Mouse (Mus musculus) ovary, adult 18-20 months (tissue): Measurements from ENCODE around the gene Agpat4.
"Not testable (repeated sequence)": the region's sequence is repeated elsewhere in the genome, so short reads cannot be mapped to it uniquely, and the experiment has no call there.

ENCODE experiments used
- DNase-seq: peaks from one replicate; pipeline ENCODE4 v3.0.0; 2022; ENCODE audit warnings: low spot score, mixed read lengths

Agpat4 gene

DNA sequence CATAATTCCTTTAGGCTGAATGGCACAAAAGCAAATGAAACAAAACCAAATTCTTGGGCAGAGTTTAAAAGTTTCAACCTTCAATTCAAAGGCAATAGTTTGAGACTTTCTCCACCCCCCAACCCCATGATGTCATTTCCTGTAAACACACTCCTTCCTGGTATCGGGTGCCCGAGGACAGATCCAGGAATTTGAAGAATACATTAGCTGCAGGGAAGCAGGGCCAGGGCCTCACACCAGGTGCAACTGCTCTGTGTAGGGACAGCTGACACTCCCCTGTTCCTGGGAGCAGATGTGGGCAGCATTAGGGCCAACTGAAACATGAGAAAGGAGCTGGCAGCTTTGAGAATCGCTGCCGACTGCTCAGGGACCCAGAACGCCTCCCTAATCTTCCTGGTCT lies 76.6 kb downstream of the Agpat4 start:
- no peak for DNase-seq

DNA sequence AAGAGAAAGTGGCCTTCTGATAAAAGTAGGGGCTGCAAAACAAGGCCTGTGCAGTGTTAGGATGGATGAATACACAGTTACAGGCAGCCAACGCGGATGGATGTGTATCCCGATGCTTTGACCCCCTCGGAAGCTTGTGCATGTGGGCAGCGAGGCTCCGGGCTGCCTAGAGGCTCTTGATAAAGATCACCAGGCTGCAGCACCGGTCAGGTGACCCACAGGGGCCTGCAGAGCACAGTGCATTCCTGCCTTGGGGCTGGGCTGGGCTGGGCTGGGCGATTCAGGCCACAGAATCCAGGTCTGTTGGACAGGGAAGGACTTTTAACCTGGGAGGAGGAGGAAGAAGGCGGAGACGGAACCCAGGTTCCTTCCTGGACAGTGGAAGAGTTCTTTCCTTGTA lies 77.1 kb downstream of the Agpat4 start:
- DNase-seq, result no peak

DNA sequence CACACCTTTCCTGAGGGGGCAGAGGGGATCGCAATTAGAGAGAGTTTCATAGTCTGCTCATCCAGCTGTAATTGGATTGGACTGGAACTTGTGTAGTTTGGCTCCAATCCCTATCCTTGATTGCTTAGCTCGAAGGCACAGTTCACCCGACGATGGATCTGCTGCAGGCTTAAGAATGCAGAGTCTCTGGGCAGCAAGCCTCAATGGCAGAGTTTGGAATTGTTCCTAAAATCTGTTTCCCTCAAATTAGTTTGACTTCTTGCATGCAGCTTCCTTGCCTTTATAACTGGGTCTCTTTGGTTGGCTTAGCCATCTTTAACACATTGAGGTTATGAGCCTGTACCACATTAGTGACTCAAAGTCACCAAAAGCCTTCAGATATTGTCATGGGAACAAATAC lies 81.4 kb downstream of the Agpat4 start:
- no peak for DNase-seq

DNA sequence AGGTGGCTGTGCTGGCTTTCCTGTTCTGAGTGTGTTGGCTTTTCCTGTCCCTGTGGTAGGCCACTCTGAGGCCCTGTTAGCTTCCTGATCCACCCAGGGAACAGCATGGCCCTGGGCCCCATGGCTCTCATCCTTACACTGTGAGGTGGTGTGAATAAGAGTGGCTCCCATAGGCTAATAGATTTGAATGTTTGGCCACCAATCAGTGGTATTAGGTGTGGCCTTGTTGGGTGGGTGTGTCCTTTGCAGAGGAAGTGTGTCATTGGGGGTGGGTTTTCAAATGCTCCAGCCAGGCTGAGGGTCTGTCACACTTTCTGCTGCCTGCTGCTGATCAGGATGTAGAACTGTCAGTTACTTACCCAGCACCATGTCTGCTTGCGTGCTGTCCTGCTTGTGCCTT lies 82.6 kb downstream of the Agpat4 start:
- DNase-seq, result no peak

DNA sequence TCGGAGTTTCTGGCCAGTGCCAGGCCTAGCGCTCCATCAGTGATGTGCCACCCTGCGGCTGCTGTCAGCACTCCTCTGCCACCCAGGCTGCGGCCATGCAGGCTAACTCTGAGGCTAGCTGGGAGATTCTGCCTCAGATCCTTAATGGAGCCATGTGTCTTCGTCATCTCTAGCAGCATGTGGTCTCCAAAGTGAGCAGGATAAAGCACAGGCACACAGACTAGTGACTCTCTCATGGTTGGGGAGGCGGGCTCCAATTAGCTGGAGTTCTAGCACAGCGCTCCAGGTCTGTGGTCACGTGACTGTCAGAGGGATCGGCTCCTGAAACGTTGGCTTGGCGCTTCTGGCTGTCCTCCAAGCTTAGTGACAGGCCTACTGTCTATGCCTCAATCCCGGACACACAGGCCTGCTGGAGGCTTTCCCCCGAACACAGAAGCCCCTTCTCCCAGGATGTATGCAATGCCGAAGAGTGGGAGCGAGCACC lies 85.0 kb downstream of the Agpat4 start:
- DNase-seq, result no peak

DNA sequence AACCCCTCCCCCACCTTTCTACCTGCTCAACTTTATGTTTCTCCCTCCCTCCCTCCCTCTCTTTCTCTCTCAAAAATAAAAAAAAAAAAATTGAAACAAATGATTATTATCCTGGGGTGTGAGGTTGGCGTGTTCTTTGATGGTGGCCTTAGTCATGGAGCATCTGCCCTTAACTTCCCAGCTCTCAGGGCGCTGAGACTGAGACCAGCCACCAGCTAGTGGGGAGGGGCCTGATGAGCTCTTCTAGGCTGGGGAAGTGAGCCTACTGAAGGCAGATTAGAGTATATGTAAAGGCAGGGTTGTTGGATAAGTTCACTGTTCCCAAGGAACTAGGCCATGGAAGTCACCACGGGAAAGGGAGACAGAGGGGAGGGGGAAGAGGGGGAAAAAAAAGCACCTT lies 85.7 kb downstream of the Agpat4 start:
- no peak for DNase-seq

DNA sequence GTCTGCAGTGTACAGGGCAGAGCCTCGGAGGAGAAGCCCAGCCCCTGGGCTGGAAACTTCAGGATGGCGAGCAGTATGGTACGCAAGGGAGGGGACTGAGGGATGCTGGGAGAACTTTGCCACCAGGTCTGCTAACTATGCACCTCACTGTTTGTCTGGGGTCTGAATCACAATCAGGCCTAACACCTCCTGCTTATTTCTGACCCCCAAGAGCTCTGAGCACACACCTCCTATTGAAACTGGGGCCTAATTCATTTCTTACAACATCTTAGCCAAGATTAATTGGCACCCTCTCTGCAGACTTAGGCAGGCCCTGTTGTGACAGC lies 86.1 kb downstream of the Agpat4 start:
- DNase-seq, result no peak

DNA sequence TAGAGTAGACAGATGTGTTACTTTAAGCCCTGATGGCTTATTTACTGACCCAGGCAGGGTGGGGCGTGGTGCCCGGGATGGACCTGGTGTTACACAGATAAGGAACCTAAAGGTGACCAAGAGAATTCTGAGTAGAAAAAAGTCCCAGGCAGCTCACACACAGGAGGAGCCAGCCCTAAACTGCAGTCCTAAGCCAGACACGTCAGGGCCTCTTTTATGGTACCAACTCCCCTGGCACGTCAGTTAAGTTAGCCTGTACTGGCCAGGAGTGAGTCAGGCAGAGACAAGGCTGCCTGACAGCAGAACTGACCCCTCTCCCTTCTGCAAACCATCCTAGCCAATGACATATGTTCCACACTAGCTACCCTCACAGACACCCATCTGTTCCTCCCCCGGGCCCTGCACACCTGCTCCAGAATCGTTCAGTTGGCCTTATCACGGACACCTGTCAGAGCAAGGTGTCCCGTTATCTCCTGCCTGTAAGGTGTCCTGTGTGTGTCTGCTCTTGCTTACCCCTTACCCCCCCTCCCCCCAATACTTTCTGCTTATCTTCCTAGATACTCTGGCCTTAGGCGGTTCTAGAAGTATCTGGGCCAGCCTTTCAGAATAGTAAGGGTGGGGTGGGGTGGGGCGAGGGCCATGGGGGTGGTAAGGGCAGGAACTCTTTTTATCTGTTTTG lies 86.7 kb downstream of the Agpat4 start:
- no peak for DNase-seq

DNA sequence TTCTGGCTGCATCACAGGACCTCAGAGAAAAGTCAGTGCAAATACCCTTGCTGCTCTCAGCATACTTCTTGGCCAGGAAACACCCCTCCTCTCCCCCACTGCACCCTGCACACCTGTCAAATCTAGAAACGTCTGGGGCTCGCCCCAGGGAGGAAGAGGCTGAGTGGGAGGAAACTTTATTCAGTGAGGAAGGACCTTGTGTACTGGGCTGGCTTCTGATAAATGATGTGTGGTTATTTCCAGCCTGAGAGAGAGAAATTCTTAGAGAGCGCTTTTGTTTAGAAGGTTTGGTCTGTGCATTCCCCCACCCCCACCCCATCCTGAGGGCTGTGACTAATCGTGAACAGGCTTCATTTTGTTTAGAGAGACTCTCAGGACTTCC lies 87.2 kb downstream of the Agpat4 start:
- no peak for DNase-seq

DNA sequence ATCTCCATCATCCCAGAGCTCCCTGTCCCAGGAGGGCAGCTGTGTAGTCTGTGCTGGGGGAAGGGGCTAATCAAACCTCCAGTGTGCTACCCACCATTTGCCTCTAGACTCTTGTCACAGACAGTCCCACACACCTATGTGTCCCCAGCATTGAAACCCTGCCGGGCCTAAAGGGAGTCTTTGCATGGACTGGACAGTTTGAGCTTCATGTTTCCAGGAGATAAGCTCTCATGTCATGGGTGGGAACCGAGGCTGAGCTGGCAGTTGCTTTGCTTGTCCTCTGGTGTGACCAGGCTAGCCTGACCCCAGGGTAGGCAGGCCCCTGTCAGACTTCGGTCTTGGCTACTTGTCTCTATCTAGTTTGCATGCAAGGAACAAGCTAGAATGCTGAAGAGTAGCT lies 87.7 kb downstream of the Agpat4 start:
- no peak for DNase-seq

DNA sequence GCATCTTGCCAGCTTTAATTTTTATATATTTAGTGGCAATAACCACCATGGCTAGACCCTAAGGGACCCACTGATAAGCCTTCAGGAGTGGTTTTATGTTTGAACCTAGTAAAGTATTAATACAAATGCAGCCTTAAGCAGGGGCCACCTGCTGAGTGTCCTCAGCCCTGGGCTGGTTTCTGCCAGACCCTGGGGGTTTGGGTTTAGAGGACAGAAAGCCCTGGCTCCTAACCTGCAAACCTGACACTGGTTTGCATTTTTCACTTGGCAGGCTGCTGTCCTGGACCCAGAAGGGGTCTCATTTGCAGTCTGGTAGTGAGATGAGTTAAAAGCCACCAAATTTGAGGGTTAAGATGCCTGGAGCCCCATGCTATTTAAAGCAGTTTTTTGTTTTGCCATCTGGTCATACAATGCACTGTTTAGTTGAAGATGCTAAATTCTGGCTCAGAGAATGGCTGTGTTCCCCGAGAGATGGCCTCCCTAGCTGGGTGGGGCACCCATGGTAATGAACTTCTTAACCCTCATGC lies 88.6 kb downstream of the Agpat4 start:
- DNase-seq, result no peak

DNA sequence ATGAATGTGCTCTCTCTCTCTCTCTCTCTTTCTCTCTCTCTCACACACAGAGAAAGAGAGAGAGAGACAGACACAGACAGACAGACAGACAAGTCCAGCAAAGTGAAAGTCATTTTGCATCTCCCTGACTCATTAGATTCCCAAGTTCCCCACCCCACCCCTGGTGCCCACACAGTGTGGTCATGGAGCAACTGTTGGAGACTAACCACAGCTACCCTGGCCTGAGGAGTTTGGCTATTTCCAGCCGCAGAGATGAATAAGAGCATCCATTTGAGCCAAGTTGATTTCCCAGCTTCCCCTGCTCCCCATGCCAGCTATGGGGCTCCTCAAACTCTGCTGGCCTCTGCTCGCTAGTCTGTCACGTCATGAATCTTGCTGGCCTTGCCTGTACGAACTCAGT lies 91.0 kb downstream of the Agpat4 start:
- DNase-seq, result no peak

DNA sequence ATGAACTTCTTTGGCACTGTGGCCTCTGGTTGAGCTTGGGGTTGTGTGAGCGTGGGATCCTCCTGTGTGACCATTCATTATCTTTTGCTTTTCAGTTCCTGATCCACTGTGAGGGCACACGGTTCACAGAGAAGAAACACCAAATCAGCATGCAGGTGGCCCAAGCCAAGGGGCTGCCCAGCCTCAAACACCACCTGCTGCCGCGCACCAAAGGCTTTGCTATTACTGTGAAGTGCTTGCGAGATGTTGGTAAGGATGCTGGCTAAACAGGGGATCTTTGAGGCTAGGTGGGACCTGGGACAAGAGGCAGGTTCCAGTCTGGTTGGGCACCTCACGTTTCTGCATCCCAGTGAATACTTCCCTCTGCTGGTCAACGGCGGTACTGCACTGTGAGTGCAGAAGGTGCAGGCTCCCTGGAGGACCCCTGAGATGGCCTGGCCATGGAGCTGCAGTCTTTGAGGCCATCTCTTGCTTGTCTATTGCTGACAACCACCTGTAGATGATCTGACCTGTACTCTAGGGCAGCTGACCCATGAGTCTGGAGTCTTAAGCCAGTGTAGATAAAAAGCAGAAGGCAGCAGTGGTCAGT lies 92.1 kb downstream of the Agpat4 start:
- peak; percentile 36 for DNase-seq

DNA sequence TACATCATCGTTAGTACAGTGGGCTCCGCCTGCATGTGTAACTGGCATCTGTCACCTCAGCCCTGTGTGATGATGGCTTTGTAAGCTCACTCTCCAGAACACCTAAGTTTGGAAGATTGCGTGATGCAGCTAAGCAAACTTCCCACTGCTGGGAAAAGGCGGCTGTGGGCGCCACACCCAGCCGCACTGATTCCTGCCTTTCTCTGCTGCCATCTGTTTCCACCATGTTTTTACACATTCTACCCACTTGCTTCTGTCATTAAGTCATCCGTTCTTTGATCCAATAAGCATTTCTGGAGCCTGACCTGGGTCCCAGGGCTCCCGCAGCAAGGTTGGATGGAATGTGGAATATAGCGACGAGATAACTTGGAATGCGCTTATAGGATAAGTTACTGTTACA lies 93.4 kb downstream of the Agpat4 start:
- DNase-seq, result no peak

DNA sequence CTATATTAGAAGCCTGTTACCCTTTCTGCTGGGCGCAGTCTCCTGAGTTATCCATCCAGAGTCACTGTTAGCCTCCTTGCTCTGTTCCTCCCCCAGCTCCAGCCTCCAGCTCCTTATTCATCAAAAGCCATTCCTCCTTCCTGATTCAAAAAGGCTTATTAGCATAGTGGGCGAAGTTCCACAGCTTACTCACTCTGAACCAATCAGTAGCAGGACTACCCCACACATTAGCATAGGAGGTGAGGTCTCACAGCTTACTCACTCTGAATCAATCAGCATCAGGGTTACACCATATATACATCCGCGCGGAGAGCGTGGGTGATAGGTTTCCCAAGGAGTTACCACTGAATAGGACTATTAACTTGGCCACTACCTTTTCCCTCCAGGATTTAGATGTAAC lies 93.8 kb downstream of the Agpat4 start:
- DNase-seq, result no peak

DNA sequence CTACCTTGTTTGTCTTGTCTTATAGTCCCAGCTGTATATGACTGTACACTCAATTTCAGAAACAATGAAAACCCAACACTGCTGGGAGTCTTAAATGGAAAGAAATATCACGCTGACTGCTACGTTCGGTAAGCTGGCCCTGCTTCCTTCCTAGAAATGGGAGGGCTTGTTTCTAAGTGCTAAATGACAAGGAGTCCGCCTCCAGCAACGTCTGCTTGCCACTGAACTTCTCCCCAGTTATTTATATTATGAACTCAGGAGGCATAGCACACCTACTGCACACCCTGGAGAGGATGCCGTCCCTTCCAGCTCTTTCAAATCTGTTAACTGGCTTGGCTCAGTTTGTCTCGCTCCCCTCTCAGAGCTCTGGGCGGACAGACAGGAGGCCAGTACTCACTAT lies 94.9 kb downstream of the Agpat4 start:
- no peak for DNase-seq

DNA sequence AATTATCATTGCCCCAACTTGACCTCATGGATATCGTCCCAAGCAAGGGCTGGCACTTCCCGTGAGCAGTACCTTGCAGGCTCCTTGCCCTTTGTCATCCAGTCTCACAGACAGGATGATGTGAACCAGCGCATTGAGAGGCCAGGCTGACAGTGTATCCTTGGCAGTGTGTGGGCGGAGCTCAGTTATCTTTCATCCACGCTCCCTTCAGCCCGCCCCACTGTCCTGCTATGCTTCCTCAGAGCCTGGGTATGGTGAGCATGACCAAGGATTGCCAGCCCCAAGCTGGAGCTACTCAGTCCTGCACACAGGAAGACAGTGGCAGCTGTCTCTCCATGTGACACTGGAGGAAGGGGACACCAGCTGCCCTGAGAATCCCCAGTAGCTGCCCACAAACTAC lies 97.7 kb downstream of the Agpat4 start:
- no peak for DNase-seq

DNA sequence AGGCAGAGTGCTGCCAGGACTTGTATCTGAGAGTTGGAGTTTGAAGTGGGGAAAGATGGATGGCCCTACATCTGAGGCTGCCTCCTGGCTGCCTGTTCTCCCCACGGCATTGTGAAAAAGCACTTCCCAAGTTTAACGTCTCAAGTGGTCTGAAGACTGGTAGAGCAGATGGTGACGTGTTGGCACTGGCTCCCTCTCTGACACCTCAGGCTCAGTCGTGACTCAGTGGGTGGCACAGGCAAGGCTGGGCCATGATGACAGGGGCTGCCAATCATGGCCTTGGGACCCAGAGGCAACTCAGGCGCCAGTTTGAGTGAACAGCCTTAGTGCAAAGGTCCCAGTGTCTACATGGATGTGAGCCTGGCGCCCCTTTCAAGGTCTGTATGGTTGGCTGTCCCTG lies 103.4 kb downstream of the Agpat4 start:
- DNase-seq, result no peak

DNA sequence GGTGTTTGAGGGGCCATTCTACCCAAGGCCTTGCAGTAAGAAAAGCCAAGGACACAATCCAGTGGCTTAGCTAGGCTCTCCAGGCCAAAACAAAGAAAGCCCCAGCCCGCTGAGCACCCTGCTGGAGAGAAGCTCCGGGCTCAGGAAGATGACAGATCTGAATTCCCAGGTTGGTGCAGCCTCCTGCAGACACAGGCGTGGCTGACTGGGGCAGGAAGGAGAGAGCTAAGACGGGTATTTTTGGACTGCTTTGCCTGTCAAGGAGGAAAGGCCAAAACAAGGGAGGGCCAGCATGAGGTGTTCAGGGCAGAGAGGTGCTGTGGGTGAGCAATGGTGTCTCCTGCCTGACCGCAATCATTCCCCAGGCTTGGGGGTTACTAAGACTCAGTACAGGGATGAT lies 105.2 kb downstream of the Agpat4 start:
- no peak for DNase-seq

DNA sequence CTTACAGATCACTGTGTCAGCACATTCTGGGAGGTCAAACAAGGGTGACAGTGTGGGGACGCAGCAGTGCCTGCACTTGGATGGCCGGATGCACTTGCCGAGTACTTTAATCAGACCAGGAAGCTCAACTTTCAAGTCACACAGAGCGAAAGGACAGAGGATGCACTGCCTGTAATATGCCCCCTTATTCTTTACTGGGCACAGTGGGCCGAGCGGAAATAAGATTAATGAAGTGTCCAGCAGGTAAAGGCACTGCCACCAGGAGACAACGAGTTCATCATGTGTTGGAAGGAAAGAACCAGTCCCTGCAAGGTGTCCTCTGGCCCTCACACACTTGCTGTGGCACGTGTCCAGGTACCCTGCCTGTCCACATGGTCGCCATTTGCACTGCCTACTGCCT lies 105.6 kb downstream of the Agpat4 start:
- no peak for DNase-seq

DNA sequence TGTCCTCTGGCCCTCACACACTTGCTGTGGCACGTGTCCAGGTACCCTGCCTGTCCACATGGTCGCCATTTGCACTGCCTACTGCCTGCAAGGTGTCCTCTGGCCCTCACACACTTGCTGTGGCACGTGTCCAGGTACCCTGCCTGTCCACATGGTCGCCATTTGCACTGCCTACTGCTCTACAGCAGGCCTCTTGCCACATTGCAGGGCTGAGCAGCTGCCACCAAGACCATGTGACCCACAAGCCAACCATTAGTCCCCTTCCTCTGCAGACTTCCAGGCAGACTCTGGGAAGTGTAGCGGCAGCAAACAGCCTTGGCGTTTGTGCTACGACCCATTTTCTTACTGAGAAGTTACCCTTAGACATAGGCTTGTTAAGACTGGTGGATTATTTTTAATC lies 106.0 kb downstream of the Agpat4 start:
- DNase-seq, result not testable (repeated sequence)

DNA sequence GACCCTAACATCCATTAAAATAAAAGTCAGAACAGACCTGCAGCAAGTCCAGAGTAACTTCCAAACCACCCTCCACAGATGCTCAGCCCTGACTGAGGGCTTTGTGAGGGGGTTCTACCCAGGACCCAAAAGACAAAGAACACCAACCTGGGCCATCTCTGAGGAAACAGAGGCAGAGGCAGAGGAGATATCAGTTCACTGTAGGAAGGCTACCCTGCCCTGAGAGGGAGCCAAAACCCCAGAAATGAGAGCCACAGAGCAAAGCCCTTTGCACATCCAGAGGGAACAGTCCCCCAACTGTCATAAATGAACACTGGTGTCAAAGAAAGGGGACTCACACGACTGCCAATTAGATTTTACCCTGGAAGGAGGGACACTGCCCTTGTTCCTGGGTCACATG lies 106.7 kb downstream of the Agpat4 start:
- DNase-seq, result no peak

DNA sequence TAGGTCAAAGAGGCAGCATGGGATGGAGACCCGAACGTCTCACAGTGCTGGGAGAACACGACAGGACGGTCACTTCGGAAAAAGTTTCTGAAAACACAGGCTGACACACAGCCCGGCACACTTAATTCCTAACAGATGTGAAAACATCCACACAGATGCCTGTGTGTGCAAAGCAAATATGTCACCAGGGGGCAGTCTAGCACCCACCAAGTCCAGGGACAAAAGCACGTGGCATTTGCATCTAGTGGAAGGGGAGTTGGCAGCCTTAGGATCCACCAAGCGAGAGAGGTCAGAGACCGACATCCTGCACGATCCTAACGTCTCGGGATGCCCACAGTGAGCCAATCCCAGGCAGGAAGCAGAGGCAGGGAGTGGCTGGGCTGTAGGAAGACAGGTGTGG lies 108.0 kb downstream of the Agpat4 start:
- no peak for DNase-seq

DNA sequence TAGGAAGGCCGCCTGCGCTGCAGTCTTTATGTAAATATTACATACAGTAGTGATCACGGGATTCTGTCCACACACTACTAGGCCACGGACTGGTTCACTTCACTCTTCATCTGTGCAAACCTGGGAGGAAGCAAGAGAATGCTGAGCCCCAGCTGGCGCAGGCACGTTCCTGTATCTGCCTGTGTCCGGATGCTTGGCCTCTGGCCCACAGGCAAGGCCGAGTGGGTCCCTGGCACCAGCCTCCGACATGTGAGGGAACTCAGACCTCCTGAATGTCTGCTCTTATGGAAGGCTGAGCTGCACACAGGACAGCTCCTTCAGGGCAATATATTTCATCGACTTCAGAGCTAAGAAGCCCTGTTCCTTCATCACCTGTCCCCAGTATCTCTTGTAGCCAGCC lies 109.5 kb downstream of the Agpat4 start:
- no peak for DNase-seq
